Mouse (Mus musculus) testis, adult 2 months (tissue): ENCODE data around the gene Prkar2b. TPM values are rescaled to one million over a fixed set of nuclear protein-coding genes. Genes with fewer than 3 reads are reported as not detected.

Experiments
- H3K27ac ChIP-seq: fragments of 200-500 bp; 2 replicates; pipeline ENCODE4 v1.5.1; 2012; ENCODE audit warnings: low read depth, low read length; ENCODE audit not compliant: control insufficient read depth, insufficient read depth
- H3K27me3 ChIP-seq: fragments of 200-500 bp; 2 replicates; pipeline ENCODE4 v1.6.1; 2012; ENCODE audit warnings: mild to moderate bottlenecking, low read length, moderate library complexity; ENCODE audit not compliant: control insufficient read depth, insufficient read depth
- H3K36me3 ChIP-seq: fragments of 200-500 bp; 2 replicates; pipeline ENCODE4 v1.6.1; 2012; ENCODE audit warnings: mild to moderate bottlenecking, low read length; ENCODE audit not compliant: control insufficient read depth, insufficient read depth
- H3K4me1 ChIP-seq: fragments of 200-500 bp; 2 replicates; pipeline ENCODE4 v1.6.1; 2012; ENCODE audit warnings: low read length; ENCODE audit not compliant: control insufficient read depth, insufficient read depth
- H3K4me3 ChIP-seq: fragments of 200-500 bp; 2 replicates; pipeline ENCODE4 v1.5.1; 2012; ENCODE audit warnings: low read depth, mild to moderate bottlenecking, low read length, moderate library complexity, mixed read lengths; ENCODE audit not compliant: control insufficient read depth
- CTCF ChIP-seq: fragments of 200-500 bp; IDR thresholded peaks from 2 replicates; pipeline ENCODE4 v1.5.1; 2012; ENCODE audit warnings: low read depth, mild to moderate bottlenecking, inconsistent platforms, low read length, moderate library complexity; ENCODE audit not compliant: control insufficient read depth, insufficient read depth, insufficient replicate concordance
- POLR2A ChIP-seq: fragments of 200-500 bp; IDR thresholded peaks from 2 replicates; pipeline ENCODE4 v1.6.1; 2012; ENCODE audit warnings: low read depth, mild to moderate bottlenecking, inconsistent platforms, low read length, moderate library complexity; ENCODE audit not compliant: control insufficient read depth
- polyA plus RNA-seq: library from polyadenylated mRNA; depleted of rRNA; stranded (reverse); fragments of >200 nt; gene quantifications from 2 replicates; pipeline ENCODE4 v1.2.3, GENCODE M21; 2012; rRNA removed

Gene Prkar2b
- polyA plus RNA-seq, 1 experiment = 3.5 TPM

DNA sequence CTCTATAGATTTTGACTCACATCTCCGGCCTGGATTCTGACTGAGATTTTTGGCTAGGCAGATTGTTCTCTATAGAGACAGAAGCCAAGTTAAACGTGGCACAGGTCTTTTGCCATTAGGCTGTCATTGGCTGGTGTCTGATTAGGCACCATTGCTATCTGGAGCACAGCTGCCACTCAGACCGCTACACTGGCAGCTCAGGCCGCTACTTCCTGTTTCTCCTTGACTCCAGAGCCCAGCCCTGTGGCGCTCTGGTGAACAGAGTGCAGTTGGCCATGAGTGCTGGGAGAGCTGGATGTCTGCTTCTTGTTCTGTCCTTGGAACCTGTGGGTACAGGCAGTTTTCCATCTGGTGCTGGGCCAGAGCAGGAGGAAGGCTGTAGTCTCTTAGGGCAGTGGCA, 143.9 kb downstream of the Prkar2b start:
- TF ChIP-seq POLR2A (no peak), CTCF (no peak)
- Histone ChIP-seq H3K27me3 (no peaks in the 10 kb centered on the region), H3K4me1 (no peaks in the 10 kb centered on the region), H3K4me3 (no peak overlapping the region), H3K27ac (no peak overlapping the region), H3K36me3 (no peaks in the 10 kb centered on the region)

DNA sequence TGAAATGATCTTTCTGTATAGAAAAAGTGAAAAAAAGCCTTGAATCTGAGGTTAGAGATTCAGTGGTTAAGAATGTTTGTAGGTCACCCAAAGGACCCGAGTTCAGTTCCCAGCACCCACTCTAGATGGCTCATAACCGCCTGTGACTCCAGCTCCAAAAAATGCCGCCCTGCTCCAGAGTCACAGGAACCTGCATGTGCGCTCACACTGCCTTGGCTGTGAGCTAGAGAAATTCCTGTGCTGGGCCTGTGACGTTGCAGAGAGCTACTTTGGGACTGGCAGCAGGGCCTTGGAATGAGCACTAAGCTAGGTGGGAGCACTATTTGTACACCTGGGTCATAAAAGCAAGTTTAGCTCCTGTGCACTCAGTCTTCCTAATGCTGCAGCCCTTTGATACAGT, 144.4 kb downstream of the Prkar2b start:
- TF ChIP-seq POLR2A = no peak
- TF ChIP-seq CTCF = no peak
- no peaks in the 10 kb centered on the region for H3K27me3 ChIP-seq
- no peak overlapping the region for H3K4me3 ChIP-seq
- no peak overlapping the region for H3K27ac ChIP-seq
- H3K36me3 ChIP-seq = no peaks in the 10 kb centered on the region
- no peaks in the 10 kb centered on the region for H3K4me1 ChIP-seq

DNA sequence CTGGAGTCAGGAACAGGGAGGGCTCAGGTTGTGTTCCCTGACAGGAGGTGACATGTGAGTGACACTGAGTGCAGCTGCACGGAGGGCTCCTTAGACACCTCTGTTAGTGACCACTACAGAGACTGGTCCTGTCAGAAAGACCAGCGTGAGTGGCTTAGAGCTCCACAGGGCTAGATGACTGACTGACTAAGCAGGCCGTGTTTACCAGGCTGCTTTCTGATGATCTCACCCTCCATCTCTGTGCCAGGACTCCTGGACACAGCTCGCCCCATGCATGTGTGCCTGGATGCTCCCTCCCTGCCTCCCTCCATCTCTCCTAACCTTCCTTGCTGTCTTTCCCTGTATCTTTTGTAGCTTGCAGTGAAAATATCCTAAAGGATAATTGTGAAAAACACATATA, 147.5 kb downstream of the Prkar2b start:
- Histone ChIP-seq H3K4me3 (no peak overlapping the region), H3K27ac (no peak overlapping the region), H3K27me3 (no peaks in the 10 kb centered on the region), H3K4me1 (no peaks in the 10 kb centered on the region), H3K36me3 (no peaks in the 10 kb centered on the region)
- no peak for TF ChIP-seq POLR2A
- TF ChIP-seq CTCF = no peak

DNA sequence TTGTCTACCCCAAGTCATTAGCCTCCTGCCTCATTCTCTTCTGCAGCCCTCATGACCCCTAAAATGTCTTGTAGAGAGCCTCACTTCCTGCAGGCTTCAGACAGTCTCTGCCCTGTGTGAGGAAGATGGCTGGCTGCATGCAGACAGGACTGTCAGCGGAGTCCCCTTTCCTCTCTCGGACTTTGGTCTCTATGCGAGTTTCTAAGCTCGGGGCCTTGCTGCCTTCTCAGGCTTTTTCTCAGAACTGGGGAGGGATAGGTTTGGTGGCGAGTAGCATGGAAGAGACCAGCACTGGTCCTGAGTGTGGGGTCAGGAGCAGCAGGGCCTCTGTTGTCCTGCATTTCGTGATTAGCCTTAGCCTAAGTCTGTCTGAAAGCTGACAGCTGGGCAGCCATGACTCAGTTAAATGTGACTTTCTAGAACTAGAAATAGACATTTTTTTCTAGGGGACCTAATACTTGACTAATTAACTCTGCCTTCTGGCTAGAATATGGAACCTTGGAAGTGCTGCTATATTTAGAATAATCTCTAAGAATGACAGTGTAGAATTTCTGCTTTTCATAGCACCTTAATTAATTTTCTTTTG, 148.0 kb downstream of the Prkar2b start:
- H3K4me1 ChIP-seq = no peaks in the 10 kb centered on the region
- no peaks in the 10 kb centered on the region for H3K27me3 ChIP-seq
- H3K36me3 ChIP-seq = no peaks in the 10 kb centered on the region
- TF ChIP-seq POLR2A (no peak), CTCF (no peak)
- no peak overlapping the region for H3K4me3 ChIP-seq
- H3K27ac ChIP-seq = no peak overlapping the region

Other genes with a start within 250 kb of the Prkar2b start
- gene Hbp1, start 110.8 kb downstream of the Prkar2b start, polyA plus RNA-seq = 21.0 and 27.3 TPM in 2 replicates
- 0.72 and 1.1 TPM in 2 replicates for gene Pik3cg, start 147.4 kb upstream of the Prkar2b start, polyA plus RNA-seq